Mouse (Mus musculus): ENCODE data around the gene Ccdc137. TPM values are rescaled to one million over a fixed set of nuclear protein-coding genes. Genes with fewer than 3 reads are reported as not detected.

Ccdc137 gene
- polyA plus RNA-seq, 1 experiment from 2014 or later = 32.2 TPM

DNA sequence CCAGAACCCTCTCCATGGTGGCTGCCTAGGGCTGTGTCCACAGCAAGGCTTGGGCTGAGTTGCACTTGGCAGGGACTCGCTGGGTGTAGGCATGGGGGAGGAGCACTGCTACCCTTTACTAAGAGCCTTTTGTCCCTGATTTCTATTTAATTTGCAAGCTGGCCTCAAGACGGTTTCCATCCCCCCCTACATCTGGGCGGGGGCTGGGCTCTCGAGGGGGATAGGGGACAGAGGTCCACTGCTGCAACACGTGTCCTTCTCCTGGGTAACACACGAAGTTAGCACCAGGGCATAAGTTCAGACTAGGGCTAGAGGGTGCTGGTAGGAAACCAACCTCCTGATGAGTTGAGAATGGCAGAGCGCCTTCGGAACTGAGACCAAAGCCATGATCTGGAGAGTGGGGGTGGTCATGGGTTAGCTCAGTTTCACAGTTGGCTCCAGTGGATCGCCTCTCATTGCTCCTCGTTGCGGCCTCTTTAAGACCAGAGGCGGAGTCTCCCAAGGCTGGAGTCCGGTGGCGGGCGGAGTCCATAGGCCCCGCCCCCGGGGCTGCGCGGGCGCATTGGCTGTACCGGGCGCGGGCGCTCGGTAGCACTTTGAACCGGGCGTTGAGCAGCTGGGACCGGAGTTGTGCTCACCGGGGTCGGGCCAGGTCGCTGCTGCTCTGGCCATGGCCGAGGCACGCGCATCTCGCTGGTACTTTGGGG, 33.6 kb downstream of the Ccdc137 start, which contains the start of gene Slc25a10:
Gene Slc25a10 (plus strand): TSS at position 524 of the 707 bp plus-strand sequence.
- no peaks in the 10 kb centered on the region for H3K9me3 ChIP-seq
- peak within 1 kb of the TSS; percentile 90 for H3K27ac ChIP-seq
- peaks cover 33% of the 10 kb centered on the region for H3K4me1 ChIP-seq
- under 1% methylated on average over 35 of the region's 35 CpGs for WGBS
- H3K36me3 ChIP-seq = peaks cover 42% of the 10 kb centered on the region
- ATAC-seq (ENCODE audit: insufficient read depth, low FRiP score, low read depth) = peak; percentile 85
- peak within 1 kb of the TSS; percentile 96 for H3K4me3 ChIP-seq (replicated peaks)
- no peaks in the 10 kb centered on the region for H3K27me3 ChIP-seq (replicated peaks)
- peak within 1 kb of the TSS; percentile 96 for H3K4me2 ChIP-seq
- H3K9ac ChIP-seq = peak within 1 kb of the TSS; percentile 90

DNA sequence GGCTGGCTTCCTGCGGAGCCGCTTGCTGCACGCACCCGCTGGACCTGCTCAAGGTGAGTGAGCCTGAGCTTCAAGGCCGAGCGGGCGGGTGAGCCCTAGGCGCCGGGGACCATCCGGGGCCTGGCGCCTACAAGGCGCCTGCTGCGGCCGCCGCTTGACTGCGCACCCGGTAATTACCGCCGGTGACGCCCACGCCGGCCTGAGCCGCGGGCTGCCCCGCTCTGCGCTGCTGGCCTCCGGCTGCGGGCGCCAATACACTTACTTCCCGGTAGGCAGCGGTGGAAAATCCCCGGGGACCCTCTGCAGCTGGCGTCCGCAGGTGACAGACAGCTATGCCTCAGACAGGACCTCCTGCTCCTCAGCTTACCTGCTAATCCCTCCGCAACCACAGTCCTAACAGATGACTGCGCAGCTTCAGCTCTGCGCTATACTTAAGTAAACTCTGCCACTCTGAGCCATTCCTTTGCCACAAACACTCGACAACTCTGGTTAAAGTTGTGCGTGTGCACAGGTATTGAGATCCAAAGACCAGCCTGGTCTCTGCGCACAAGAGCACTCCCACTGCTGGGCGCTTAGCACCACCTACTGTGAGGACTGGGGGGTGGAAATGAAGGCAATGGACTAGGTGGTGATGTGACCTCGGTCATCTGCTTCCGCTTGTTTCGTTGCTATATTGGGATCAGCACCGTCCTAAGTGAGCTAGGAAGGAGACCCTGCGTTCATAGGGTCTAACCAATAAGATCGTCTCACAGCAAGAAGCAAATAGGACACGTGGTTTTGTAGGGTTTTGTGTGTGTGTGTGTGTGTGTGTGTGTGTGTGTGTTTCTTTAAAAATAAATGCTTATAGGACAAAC, 34.3 kb downstream of the Ccdc137 start:
- Histone ChIP-seq H3K4me1 (peaks cover 33% of the 10 kb centered on the region), H3K9ac (peak overlapping the region; percentile 90), H3K4me2 (peak overlapping the region; percentile 96), H3K27me3 (replicated peaks) (no peaks in the 10 kb centered on the region), H3K9me3 (no peaks in the 10 kb centered on the region), H3K4me3 (replicated peaks) (peak overlapping the region; percentile 96), H3K27ac (peak overlapping the region; percentile 90), H3K36me3 (peaks cover 39% of the 10 kb centered on the region)
- peak; percentile 15; the same call in 1 of the 2 replicates for ATAC-seq (ENCODE audit: insufficient read depth, low FRiP score, low read depth)
- WGBS = under 1% methylated on average over 48 of the region's 48 CpGs

DNA sequence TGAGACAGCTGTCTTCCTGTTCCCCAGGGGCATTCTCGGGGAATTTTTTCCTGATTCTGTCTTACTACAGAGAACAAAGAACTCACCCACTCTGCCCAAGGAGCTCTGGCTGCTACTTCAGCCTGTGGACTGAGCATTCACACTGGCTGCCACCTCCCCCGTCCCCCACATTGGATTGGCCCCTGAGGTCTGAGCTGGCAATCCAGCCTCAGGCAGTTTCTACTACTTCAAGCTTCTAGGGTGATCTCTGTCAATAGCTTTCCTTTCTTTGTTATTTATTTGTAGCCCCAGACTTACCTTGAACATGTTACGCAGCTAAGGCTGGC, 34.9 kb downstream of the Ccdc137 start:
- ATAC-seq (ENCODE audit: insufficient read depth, low FRiP score, low read depth) = no peak
- H3K27me3 ChIP-seq (replicated peaks) = no peaks in the 10 kb centered on the region
- H3K9ac ChIP-seq = peak overlapping the region; percentile 17; the same call in 1 of the 2 replicates
- H3K4me1 ChIP-seq = peaks cover 33% of the 10 kb centered on the region
- peak overlapping the region; percentile 90 for H3K27ac ChIP-seq
- 30% methylated on average over 3 of the region's 3 CpGs for WGBS
- H3K4me2 ChIP-seq = peak overlapping the region; percentile 96
- peaks cover 36% of the 10 kb centered on the region for H3K36me3 ChIP-seq
- H3K9me3 ChIP-seq = no peaks in the 10 kb centered on the region
- peak overlapping the region; percentile 96 for H3K4me3 ChIP-seq (replicated peaks)

DNA sequence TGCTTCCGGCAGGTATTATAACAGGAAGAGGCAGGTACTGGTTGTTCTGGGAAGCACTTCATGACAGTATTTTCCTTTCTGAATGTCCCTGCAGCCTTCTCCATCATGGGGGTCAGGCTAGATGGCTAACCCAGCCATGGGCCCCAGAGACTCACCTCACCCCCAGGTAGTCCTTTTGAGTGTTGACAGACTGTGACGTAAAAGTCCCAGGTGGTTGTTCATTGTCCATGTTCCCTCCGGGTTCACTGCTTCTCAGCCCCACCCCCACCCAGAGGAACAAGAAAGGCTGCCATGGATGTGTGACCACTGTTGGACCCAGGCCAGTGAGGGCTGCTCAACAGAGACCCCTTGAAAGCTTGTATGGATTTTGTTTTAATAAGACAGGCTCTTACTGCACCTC, 35.4 kb downstream of the Ccdc137 start:
- Histone ChIP-seq H3K4me2 (peak overlapping the region; percentile 96), H3K9ac (peak overlapping the region; percentile 17; the same call in 1 of the 2 replicates), H3K36me3 (peaks cover 32% of the 10 kb centered on the region), H3K4me3 (replicated peaks) (peak overlapping the region; percentile 96), H3K4me1 (peaks cover 33% of the 10 kb centered on the region), H3K27ac (peak overlapping the region; percentile 90; the same call in 1 of the 2 replicates), H3K9me3 (no peaks in the 10 kb centered on the region), H3K27me3 (replicated peaks) (no peaks in the 10 kb centered on the region)
- WGBS = 37% methylated on average over 3 of the region's 3 CpGs
- no peak for ATAC-seq (ENCODE audit: insufficient read depth, low FRiP score, low read depth)

- Histone ChIP-seq H3K27ac (no peak overlapping the region), H3K9ac (no peak overlapping the region), H3K27me3 (replicated peaks) (no peaks in the 10 kb centered on the region), H3K4me1 (peaks cover 36% of the 10 kb centered on the region), H3K9me3 (no peaks in the 10 kb centered on the region), H3K4me3 (replicated peaks) (no peak overlapping the region), H3K4me2 (peak overlapping the region; percentile 96), H3K36me3 (peaks cover 33% of the 10 kb centered on the region)
- ATAC-seq (ENCODE audit: insufficient read depth, low FRiP score, low read depth) = no peak
- 78% methylated on average over 3 of the region's 3 CpGs for WGBS
Measured at GRCm38 (mm10) chr11:120493911-120494310, 36.0 kb downstream of the Ccdc137 start.

DNA sequence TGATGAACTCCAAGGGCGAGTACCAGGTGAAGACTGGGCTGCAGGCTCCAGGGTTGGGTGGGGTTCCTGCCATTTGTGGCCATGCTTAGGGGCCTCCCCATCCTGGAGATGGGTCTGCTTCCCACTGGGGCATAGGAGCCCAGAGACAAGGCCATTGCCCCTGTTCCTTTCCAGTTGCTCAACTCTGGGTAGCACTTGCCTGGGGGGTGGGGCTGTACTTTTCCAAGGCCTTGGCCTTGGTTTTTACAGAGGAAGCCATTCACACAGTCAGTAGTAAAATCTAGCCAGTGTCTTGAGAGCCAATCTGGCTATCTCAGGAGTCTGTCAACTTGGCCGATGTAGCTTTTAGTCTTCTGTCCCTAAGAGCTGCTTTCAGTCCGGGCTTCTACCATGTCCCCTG, 39.5 kb downstream of the Ccdc137 start:
- Histone ChIP-seq H3K4me3 (replicated peaks) (no peak overlapping the region), H3K27ac (no peak overlapping the region), H3K9ac (no peak overlapping the region), H3K4me1 (peaks cover 33% of the 10 kb centered on the region), H3K36me3 (peaks cover 36% of the 10 kb centered on the region), H3K27me3 (replicated peaks) (no peaks in the 10 kb centered on the region), H3K9me3 (no peaks in the 10 kb centered on the region), H3K4me2 (no peak overlapping the region)
- no peak for ATAC-seq (ENCODE audit: insufficient read depth, low FRiP score, low read depth)
- 92% methylated on average over 3 of the region's 3 CpGs for WGBS

- no peak overlapping the region for H3K9ac ChIP-seq
- H3K36me3 ChIP-seq = peaks cover 36% of the 10 kb centered on the region
- H3K4me3 ChIP-seq (replicated peaks) = no peak overlapping the region
- H3K9me3 ChIP-seq = no peaks in the 10 kb centered on the region
- peaks cover 27% of the 10 kb centered on the region for H3K4me1 ChIP-seq
- no peaks in the 10 kb centered on the region for H3K27me3 ChIP-seq (replicated peaks)
- no peak overlapping the region for H3K4me2 ChIP-seq
- ATAC-seq (ENCODE audit: insufficient read depth, low FRiP score, low read depth) = no peak
- whole genome bisulfite sequencing = 89% methylated on average over 12 of the region's 12 CpGs
- H3K27ac ChIP-seq = no peak overlapping the region
Measured at GRCm38 (mm10) chr11:120498226-120498625, 40.3 kb downstream of the Ccdc137 start.

- Histone ChIP-seq H3K4me2 (no peak overlapping the region), H3K36me3 (peaks cover 34% of the 10 kb centered on the region), H3K27me3 (replicated peaks) (no peaks in the 10 kb centered on the region), H3K9ac (no peak overlapping the region), H3K4me3 (replicated peaks) (no peak overlapping the region), H3K4me1 (peaks cover 21% of the 10 kb centered on the region; the same call in 1 of the 2 replicates), H3K27ac (peak overlapping the region; percentile 31; the same call in 1 of the 2 replicates), H3K9me3 (no peaks in the 10 kb centered on the region)
- ATAC-seq (ENCODE audit: insufficient read depth, low FRiP score, low read depth) = no peak
- WGBS = 73% methylated on average over 5 of the region's 5 CpGs
Measured at GRCm38 (mm10) chr11:120498891-120499290, 41.0 kb downstream of the Ccdc137 start.

- no peak overlapping the region for H3K9ac ChIP-seq
- H3K4me1 ChIP-seq = 0 out of 2 replicates have a peak, but pooled peaks cover 17% of the 10 kb centered on the region
- ATAC-seq (ENCODE audit: insufficient read depth, low FRiP score, low read depth) = no peak; the same call in 1 of the 2 replicates
- 76% methylated on average over 6 of the region's 6 CpGs for WGBS
- H3K27ac ChIP-seq = peak overlapping the region; percentile 77
- H3K4me2 ChIP-seq = 0 out of 2 replicates have a peak overlapping the region, but pooled peaks have one; percentile 12
- no peak overlapping the region for H3K4me3 ChIP-seq (replicated peaks)
- H3K27me3 ChIP-seq (replicated peaks) = no peaks in the 10 kb centered on the region
- H3K36me3 ChIP-seq = peaks cover 24% of the 10 kb centered on the region
- H3K9me3 ChIP-seq = no peaks in the 10 kb centered on the region
Measured at GRCm38 (mm10) chr11:120499894-120500293, 42.0 kb downstream of the Ccdc137 start.

DNA sequence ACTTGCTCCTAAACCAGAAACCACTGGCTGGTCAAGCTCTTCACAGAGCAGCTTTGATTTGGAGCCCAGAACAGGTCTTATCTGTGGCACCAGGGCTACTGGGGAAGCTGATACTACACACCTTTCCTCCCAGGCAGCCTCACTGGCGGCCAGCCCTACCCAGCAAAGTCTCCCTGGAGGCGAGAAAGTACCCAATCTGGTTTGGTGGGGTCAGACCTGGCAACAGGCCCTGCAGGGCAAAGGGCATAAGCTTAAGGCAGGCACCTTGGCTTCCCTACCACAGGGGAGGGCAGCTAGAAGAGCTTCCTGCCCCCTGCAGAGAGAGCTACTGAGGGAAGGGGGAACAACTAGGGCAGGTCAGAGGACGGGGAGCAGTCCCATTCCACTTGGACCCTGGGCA, 42.4 kb downstream of the Ccdc137 start:
- ATAC-seq (ENCODE audit: insufficient read depth, low FRiP score, low read depth) = peak; percentile 85
- H3K4me3 ChIP-seq (replicated peaks) = no peak overlapping the region
- H3K4me2 ChIP-seq = 0 out of 2 replicates have a peak overlapping the region, but pooled peaks have one; percentile 12
- 0 out of 2 replicates have a peak, but pooled peaks cover 17% of the 10 kb centered on the region for H3K4me1 ChIP-seq
- 13% methylated on average over 3 of the region's 3 CpGs for WGBS
- no peaks in the 10 kb centered on the region for H3K9me3 ChIP-seq
- peaks cover 23% of the 10 kb centered on the region for H3K36me3 ChIP-seq
- no peak overlapping the region for H3K9ac ChIP-seq
- peak overlapping the region; percentile 77 for H3K27ac ChIP-seq
- no peaks in the 10 kb centered on the region for H3K27me3 ChIP-seq (replicated peaks)

- H3K4me3 ChIP-seq (replicated peaks) = no peak overlapping the region
- no peaks in the 10 kb centered on the region for H3K27me3 ChIP-seq (replicated peaks)
- 59% methylated on average over 6 of the region's 6 CpGs for WGBS
- 0 out of 2 replicates have a peak, but pooled peaks cover 17% of the 10 kb centered on the region for H3K4me1 ChIP-seq
- peaks cover 19% of the 10 kb centered on the region for H3K36me3 ChIP-seq
- no peak for ATAC-seq (ENCODE audit: insufficient read depth, low FRiP score, low read depth)
- no peak overlapping the region for H3K9ac ChIP-seq
- no peak overlapping the region for H3K4me2 ChIP-seq
- H3K27ac ChIP-seq = peak overlapping the region; percentile 77; the same call in 1 of the 2 replicates
- no peaks in the 10 kb centered on the region for H3K9me3 ChIP-seq
Measured at GRCm38 (mm10) chr11:120501018-120501417, 43.1 kb downstream of the Ccdc137 start.
